Mouse (Mus musculus): ENCODE measurements around the gene Kctd2.

The Kctd2 gene

GRCm38 (mm10) chr11:115400630-115401391, 19.1 kb upstream of the Kctd2 start:
- in situ Hi-C loops (cut with MboI; ENCODE audit: low sequenced_read_pairs) = no loop called here

GRCm38 (mm10) chr11:115403338-115404124, 16.4 kb upstream of the Kctd2 start, which contains the start of gene Mrpl58:
Mrpl58 (plus strand) TSS chr11:115403752.
- in situ Hi-C loops (cut with MboI; ENCODE audit: low sequenced_read_pairs) = no loop called here

- in situ Hi-C loops (cut with MboI; ENCODE audit: low sequenced_read_pairs) = no loop called here
These were observed 14.2 kb upstream of the Kctd2 start for GRCm38 (mm10) chr11:115405723-115406122.

- in situ Hi-C loops (cut with MboI; ENCODE audit: low sequenced_read_pairs) = no loop called here
These were observed 13.0 kb upstream of the Kctd2 start for GRCm38 (mm10) chr11:115406858-115407401.

- in situ Hi-C loops (cut with MboI; ENCODE audit: low sequenced_read_pairs) = no loop called here
These were observed 11.5 kb upstream of the Kctd2 start for GRCm38 (mm10) chr11:115408266-115408920.

GRCm38 (mm10) chr11:115409556-115409955, 10.4 kb upstream of the Kctd2 start:
- in situ Hi-C loops (cut with MboI; ENCODE audit: low sequenced_read_pairs) = no loop called here

- in situ Hi-C loops (cut with MboI; ENCODE audit: low sequenced_read_pairs) = no loop called here
These were observed 635 bp downstream of the Kctd2 start for GRCm38 (mm10) chr11:115420336-115421190.

GRCm38 (mm10) chr11:115421328-115421727, 1.4 kb downstream of the Kctd2 start:
- in situ Hi-C loops (cut with MboI; ENCODE audit: low sequenced_read_pairs) = no loop called here

- in situ Hi-C loops (cut with MboI; ENCODE audit: low sequenced_read_pairs) = no loop called here
These were observed 2.0 kb downstream of the Kctd2 start for GRCm38 (mm10) chr11:115421972-115422371.

- in situ Hi-C loops (cut with MboI; ENCODE audit: low sequenced_read_pairs) = no loop called here
These were observed 3.2 kb downstream of the Kctd2 start for GRCm38 (mm10) chr11:115423091-115423490.

- in situ Hi-C loops (cut with MboI; ENCODE audit: low sequenced_read_pairs) = no loop called here
These were observed 4.7 kb downstream of the Kctd2 start for GRCm38 (mm10) chr11:115424666-115425065.

GRCm38 (mm10) chr11:115425671-115426070, 5.7 kb downstream of the Kctd2 start:
- in situ Hi-C loops (cut with MboI; ENCODE audit: low sequenced_read_pairs) = no loop called here

GRCm38 (mm10) chr11:115427482-115428331, 7.8 kb downstream of the Kctd2 start:
- in situ Hi-C loops (cut with MboI; ENCODE audit: low sequenced_read_pairs) = no loop called here

GRCm38 (mm10) chr11:115429307-115429706, 9.4 kb downstream of the Kctd2 start:
- in situ Hi-C loops (cut with MboI; ENCODE audit: low sequenced_read_pairs) = no loop called here

GRCm38 (mm10) chr11:115430561-115430960, 10.6 kb downstream of the Kctd2 start:
- in situ Hi-C loops (cut with MboI; ENCODE audit: low sequenced_read_pairs) = no loop called here

- in situ Hi-C loops (cut with MboI; ENCODE audit: low sequenced_read_pairs) = no loop called here
These were observed 12.9 kb downstream of the Kctd2 start for GRCm38 (mm10) chr11:115432814-115433213.

GRCm38 (mm10) chr11:115433342-115433741, 13.4 kb downstream of the Kctd2 start:
- in situ Hi-C loops (cut with MboI; ENCODE audit: low sequenced_read_pairs) = no loop called here

GRCm38 (mm10) chr11:115435596-115436337, 15.8 kb downstream of the Kctd2 start:
- in situ Hi-C loops (cut with MboI; ENCODE audit: low sequenced_read_pairs) = no loop called here

Data from CH12F3 (cell line).